Mouse (Mus musculus) G1E-ER4 (cell line): ENCODE results near the gene Samd8. TPM values are rescaled to one million over a fixed set of nuclear protein-coding genes. Genes with fewer than 3 reads are reported as not detected.

Source experiments
- GATA1 ChIP-seq: IDR thresholded peaks from one replicate; pipeline ENCODE4 v1.8.0; 2012; ENCODE audit warnings: low read length, inconsistent platforms
- polyA plus RNA-seq: library from polyadenylated mRNA; stranded (reverse); fragments of >175 nt; gene quantifications from 2 replicates; pipeline ENCODE4 v1.2.3, GENCODE M21; 2012

Gene Samd8
- polyA plus RNA-seq, result 15.2 and 18.8 TPM in 2 replicates

DNA sequence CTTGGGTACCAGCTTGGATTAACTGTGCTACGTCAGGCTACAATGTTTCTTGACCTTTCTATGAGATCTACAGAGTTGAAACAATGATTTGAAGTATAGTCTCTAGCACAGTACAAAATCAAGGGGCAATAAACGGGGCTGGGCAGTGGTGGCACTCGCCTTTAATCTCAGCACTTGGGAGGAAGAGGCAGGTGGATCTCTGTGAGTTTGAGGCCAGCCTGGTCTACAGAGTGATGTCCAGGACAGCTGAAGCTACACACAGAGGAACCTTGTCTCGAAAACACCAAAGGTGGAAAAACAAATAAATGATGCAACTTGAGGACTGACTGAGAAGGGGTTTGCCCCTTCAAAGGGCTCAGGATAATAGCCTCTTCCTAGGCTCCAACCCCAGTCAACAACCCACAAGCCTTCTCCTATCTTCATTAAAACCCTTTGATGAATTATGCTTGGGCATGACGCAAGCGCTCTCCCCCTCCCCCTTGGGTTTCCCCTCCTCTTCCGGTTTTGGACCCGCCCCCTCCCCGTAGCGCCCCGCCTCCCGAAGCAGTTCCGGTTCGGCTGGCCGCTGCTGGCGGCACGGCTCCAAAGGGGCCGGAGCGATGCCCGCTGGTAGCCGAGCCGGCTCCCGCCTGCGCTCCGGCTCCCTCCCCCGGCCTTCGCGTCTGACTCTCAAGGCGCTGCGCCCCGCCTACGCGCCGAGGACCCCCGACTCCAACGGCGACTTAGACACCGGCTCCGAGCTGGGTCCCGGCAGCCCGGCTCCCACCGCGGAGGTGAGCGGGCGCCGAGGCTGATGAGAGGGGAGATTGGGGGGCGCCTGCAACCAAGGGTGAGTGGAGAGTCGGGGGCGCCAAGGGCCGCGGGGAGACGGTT is at the start of gene Samd8:
Samd8 (plus strand) TSS at position 524 of the 873 bp plus-strand sequence.
- TF ChIP-seq GATA1, result no peak

- no peak for TF ChIP-seq GATA1
These were observed 47.6 kb upstream of the Samd8 start for GRCm38 (mm10) chr14:21702691-21703090.

GRCm38 (mm10) chr14:21703255-21703654 is 47.1 kb upstream of the Samd8 start:
- TF ChIP-seq GATA1, result no peak

DNA sequence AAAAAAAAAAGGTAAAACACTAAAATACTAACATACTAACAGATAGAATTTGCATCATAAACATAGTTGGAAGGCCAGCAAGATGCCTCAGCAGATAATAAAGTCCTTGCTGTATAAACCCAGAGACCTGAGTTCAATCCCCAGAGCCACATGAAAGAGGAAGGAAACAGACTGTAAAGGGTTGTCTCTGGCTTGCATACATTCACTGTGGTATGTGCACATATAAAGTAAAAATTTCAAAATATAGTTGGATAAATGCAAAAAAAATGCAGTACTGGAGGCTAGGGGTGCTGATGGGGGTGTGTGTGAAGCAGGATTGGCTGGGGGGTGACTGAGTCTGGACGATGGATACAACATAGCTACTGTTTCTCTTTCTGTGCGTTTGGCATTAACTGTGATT is 44.9 kb upstream of the Samd8 start:
- TF ChIP-seq GATA1, result no peak

- no peak for TF ChIP-seq GATA1
These were observed 43.4 kb upstream of the Samd8 start for GRCm38 (mm10) chr14:21706759-21707571.

- TF ChIP-seq GATA1, result no peak
These were observed 40.8 kb upstream of the Samd8 start for GRCm38 (mm10) chr14:21709545-21709944.

- TF ChIP-seq GATA1, result no peak
These were observed 39.1 kb upstream of the Samd8 start for GRCm38 (mm10) chr14:21711231-21711630.

GRCm38 (mm10) chr14:21714486-21714885 is 35.8 kb upstream of the Samd8 start, which contains the start of gene Dupd1:
Gene Dupd1, minus strand, starts transcription at chr14:21714576.
- no peak for TF ChIP-seq GATA1

GRCm38 (mm10) chr14:21719646-21720383 is 30.5 kb upstream of the Samd8 start:
- no peak for TF ChIP-seq GATA1

DNA sequence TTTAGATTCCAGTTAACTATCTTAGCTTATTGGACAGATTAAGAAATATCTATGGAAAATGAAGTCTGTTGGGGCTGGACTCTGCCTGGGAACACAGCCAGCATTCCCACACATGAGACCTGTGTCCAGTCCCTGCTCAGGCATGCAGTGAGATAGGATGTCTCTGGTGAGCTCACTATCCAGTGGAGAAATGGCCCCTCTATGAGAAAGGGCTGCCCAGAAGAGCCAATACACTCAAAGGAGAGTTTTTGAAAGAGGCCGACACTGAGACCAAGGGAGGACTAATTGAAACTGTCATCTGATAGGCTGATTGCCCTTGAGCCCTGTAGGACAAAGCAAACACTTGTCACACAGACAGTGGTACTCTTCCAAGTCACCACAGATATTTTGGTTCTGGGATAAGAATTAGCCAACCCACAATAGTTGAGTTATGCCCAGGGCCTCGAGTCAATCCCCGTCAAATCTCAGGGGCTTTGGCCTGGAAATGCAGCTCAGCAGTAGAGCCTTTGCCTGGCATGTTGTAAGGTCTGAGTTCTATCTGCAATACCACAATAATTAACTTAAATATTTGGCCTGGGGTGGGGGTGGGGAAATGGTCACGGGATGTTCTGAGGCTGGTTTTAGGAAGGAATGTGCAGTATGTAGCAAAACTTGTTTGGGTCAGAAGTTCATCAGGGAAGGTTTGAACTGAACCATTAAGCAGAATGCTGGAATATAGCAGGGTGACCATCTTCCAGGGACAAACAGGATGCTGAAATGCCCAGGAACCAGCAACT is 29.7 kb upstream of the Samd8 start:
- TF ChIP-seq GATA1, result no peak

DNA sequence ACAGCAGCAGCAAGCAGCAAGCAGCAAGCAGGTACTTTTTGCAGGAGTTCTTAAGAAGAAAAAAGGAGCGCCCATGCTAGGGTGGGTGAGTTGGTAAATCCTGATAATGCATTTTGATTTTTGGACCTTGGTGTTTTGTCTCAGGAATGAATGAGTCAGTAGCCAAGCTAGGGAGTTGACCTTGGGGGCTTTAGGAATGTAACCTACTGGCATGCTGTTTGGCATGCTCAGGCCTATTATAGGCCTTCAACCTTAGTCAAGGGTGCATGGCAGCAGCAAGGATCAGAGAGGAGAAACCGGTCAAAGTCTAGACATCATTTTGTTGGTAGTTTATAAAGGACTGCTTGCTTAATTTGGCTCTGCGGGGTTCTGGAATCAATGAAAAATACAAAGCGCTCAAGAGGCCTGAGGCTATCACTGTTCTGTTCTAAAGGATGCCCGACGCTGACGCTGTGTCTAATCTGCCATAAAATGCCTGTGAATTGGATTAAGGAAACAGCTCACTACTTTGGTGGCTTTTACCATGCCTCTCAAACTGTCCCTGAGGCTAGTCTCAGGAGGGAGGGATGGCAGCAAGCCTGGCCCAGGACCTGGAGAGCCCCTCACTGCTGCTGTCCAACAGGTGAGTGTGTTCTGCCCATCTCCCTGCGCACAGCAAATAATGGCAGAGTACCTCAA is 28.2 kb upstream of the Samd8 start:
- TF ChIP-seq GATA1, result no peak

GRCm38 (mm10) chr14:21729031-21729732 is 21.1 kb upstream of the Samd8 start:
- no peak for TF ChIP-seq GATA1

DNA sequence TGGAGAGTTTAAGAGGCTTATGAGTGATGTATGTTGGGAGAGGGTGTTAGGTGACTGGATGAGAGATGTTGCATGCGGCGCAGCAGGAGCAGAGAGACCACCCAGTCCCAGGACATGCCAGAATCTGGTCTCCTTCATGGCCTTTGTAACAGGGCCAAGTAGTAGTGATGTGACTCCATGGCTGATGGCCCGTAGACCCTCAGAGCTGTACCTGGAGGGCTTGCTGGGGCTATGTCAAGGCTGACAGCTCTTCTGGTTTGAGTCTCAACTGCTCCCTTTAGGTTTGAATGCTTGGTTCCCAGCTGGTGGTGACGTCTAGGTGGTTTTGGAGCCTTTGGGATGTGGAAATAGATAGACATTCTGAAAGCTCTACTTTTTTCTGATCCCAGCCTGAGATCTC is 20.4 kb upstream of the Samd8 start:
- TF ChIP-seq GATA1, result no peak

DNA sequence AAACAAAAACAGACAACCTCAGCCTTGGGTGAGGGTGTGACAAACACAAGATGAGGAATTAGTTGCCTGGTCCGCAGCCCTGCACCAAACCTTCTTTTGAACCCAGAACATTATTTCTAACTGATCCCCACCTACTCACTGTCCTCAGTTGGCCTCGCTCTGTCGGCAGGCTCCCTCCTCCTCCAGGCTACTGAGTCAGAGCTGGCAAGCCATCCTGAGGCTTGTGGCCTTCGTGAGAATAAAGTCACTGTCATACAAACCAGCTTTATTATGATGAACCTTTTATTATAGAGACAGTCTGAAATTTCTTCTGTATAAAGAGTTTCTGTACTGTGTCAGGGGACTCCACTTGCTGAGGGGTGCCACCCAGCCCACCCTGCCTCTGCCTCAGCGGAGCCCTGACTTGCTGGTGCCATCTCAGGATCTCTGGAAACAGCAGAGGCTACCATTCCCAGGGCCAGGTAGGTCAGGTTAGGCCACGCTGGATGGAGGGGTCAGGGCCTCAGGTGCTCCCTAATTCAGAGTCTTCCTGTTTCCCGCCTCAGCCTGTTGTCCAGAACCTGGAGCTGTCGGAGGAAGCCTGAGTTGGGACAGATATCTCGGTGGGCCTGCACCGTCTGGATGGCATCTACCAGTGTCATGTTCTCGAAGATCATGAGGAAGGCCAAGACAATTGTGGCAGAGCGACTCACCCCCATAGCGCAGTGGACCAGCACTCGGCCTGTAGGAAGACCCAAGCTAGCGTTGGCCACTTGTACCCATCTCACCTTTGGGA is 17.0 kb upstream of the Samd8 start:
- no peak for TF ChIP-seq GATA1
